Mouse (Mus musculus) macrophage (primary cell): ENCODE measurements around the gene Nell2. TPM values are rescaled to one million over a fixed set of nuclear protein-coding genes. Genes with fewer than 3 reads are reported as not detected.

Source experiments
- H3K27ac ChIP-seq: fragments of 350-480 bp; formaldehyde crosslinking; 2 replicates; pipeline ENCODE4 v1.9.0; 2021
- H3K36me3 ChIP-seq: fragments of 350-480 bp; formaldehyde crosslinking; 2 replicates; pipeline ENCODE4 v1.9.0; 2021; ENCODE audit errors: inconsistent target
- H3K4me3 ChIP-seq: fragments of 350-480 bp; formaldehyde crosslinking; 2 replicates; pipeline ENCODE4 v1.9.0; 2021; ENCODE audit errors: inconsistent target
- H3K79me2 ChIP-seq: fragments of 350-480 bp; formaldehyde crosslinking; 2 replicates; pipeline ENCODE4 v1.9.0; 2021; ENCODE audit errors: inconsistent target
- WGBS: methylation state at CpG from one replicate; pipeline ENCODE4 v1.1.7; 2026; ENCODE audit warnings: inconsistent platforms; ENCODE audit not compliant: missing documents; 5-methylcytosine and 5-hydroxymethylcytosine counted together
- polyA plus RNA-seq: library from polyadenylated mRNA; stranded (reverse); fragments of 250-400 nt; gene quantifications from 3 replicates; pipeline ENCODE4 v1.2.4, GENCODE M21; 2018; ENCODE audit warnings: inconsistent platforms

The Nell2 gene
- polyA plus RNA-seq, 1 experiment from 2014 or later: not detected

DNA sequence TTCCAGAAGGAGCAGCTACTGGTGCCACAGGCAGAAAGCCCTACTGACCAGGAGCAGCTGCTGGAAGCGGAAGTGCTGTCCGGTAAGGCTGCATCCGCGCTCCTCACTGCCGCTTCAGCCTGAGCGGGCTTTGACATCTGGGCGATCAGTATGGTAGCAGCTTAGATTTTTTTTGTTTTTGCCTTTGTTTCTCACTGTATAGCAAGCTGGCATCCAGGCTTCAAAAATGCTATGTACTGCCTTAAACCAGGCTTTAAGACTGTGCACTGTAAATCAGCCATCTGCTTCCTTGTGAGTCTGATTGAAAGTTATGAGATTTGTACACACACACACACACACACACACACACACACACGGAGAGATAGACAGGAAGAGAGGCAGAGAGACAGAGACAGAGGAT is 335.4 kb downstream of the Nell2 start:
- Histone ChIP-seq H3K36me3 (no peaks in the 10 kb centered on the region), H3K27ac (no peak overlapping the region), H3K4me3 (no peak overlapping the region), H3K79me2 (no peaks in the 10 kb centered on the region)
- 92% methylated on average over 8 of the region's 8 CpGs for WGBS

DNA sequence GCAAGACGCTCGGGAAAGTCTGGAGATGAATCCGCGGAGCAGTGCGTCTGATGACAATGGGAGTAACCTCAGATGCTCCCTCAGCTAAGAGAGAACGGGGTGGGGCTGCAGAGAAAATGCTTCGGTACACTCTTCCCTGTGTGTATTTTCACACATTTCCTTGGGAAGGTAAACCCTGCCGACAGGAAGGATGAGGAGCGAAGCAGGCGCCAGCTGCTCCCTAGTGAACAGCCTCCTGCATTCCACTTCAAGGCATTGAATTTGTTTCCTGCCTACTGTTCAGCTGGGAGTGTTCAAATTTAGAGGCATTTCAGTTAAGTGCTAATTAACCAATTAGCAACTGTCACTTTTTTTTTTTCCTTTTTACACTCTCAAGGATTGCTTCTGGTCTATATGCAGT is 342.1 kb downstream of the Nell2 start:
- no peak overlapping the region for H3K4me3 ChIP-seq
- 54% methylated on average over 10 of the region's 10 CpGs for WGBS
- no peaks in the 10 kb centered on the region for H3K36me3 ChIP-seq
- no peak overlapping the region for H3K27ac ChIP-seq
- H3K79me2 ChIP-seq: no peaks in the 10 kb centered on the region

DNA sequence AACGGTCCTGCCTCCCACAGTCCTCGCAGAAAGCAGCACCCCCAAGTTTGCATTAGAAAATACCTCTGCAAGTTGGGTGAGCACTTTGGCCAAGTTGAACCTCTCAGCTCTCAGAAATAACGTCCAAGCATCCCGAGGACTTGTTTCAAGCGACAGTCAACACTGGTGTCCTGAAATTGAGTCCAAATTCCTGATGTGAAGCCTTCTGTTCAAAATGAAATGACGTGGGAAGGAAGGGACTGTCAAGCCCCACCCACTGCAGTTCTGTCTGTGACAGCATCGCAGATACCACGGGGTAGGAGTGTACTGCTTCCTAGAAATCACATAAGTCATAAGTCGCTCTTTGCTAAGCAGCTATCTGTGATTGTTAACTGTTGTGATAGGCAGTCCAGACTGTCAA is 342.9 kb downstream of the Nell2 start:
- Histone ChIP-seq H3K79me2 (no peaks in the 10 kb centered on the region), H3K36me3 (no peaks in the 10 kb centered on the region), H3K4me3 (no peak overlapping the region), H3K27ac (no peak overlapping the region)
- WGBS: 53% methylated on average over 9 of the region's 9 CpGs

DNA sequence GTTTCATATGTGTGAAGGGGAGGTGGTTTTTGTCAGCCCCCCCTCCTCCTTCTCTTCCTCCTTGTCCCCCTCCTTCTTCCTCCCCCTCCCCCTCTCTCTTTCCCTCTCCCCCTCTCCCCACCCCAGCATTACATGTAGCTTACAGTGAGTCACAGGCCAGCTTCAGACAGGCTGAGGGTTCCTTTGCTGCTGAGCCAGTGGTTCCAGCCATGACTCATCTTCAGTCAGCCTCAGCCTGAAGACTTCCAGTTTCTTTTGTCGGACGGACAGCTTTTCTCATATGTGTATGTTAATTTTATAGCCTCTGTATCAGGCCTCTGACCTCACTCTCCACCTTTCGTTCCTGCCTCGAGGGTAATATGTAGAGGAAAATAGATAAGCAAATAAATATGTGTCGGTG is 344.9 kb downstream of the Nell2 start:
- H3K36me3 ChIP-seq: no peaks in the 10 kb centered on the region
- H3K4me3 ChIP-seq: no peak overlapping the region
- 77% methylated on average over 3 of the region's 5 CpGs for WGBS
- H3K79me2 ChIP-seq: no peaks in the 10 kb centered on the region
- H3K27ac ChIP-seq: no peak overlapping the region

DNA sequence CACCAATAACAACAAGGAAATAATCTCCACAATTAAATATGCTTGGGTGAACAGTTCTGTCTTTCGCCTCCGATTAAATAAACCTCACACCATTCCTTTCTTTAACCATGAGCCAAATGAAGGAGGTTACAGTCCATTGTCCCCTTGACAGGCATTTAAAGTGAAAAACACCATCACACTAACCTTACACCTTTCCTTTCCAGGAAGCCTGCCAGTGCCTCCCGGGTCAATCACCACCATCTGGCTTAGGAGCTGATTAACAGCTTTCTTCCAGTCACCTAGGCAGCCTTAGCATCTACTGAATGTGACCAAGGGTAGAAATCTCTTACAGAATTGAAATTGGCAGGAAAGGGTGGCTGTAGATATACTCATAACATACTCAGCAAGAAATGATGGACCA is 371.5 kb downstream of the Nell2 start:
- Histone ChIP-seq H3K4me3 (no peak overlapping the region), H3K36me3 (no peaks in the 10 kb centered on the region), H3K79me2 (no peaks in the 10 kb centered on the region), H3K27ac (no peak overlapping the region)
- WGBS: 61% methylated on average over 3 of the region's 3 CpGs

DNA sequence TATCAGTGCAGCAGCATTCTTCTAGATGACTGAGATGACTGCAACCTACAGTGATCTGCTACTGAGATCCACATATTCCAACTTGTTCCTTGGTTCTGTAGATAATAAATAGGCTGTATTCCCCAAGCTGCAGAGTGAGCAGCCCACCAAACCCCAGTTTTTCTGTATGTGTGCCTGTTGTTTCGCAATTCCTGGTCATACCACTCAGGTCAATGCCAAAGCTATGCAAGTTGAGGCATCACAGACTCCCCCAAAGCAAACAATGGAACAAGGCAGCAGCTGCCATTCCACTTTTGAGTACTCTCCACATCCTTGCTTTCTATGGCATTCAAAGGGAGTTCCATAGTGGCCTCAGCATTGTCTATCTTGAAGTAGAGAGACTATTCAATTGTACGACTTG is 383.2 kb downstream of the Nell2 start:
- Histone ChIP-seq H3K36me3 (no peaks in the 10 kb centered on the region), H3K4me3 (no peak overlapping the region), H3K27ac (no peak overlapping the region), H3K79me2 (no peaks in the 10 kb centered on the region)
- WGBS: 83% methylated on average over 2 of the region's 2 CpGs

DNA sequence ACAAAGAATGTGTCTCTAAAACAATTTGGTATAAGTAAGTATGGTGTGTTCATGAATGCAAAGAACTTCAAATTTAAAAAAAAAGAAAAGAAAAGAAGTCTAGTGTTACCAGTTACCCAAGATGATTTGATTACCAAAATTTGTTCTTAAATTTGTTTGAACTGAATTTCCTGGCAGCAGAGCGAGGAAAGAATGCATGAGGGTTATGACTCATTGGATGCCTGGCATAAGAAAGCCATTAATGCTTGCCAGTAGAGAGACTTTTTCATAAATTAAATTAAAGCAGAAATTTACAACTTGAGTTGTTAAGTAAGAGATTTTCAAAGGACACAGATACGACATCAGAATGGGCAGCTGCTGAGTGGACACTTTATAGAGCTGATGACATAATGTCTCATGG is 384.2 kb downstream of the Nell2 start:
- WGBS: 73% methylated on average over 2 of the region's 2 CpGs
- Histone ChIP-seq H3K79me2 (no peaks in the 10 kb centered on the region), H3K36me3 (no peaks in the 10 kb centered on the region), H3K4me3 (no peak overlapping the region), H3K27ac (no peak overlapping the region)

DNA sequence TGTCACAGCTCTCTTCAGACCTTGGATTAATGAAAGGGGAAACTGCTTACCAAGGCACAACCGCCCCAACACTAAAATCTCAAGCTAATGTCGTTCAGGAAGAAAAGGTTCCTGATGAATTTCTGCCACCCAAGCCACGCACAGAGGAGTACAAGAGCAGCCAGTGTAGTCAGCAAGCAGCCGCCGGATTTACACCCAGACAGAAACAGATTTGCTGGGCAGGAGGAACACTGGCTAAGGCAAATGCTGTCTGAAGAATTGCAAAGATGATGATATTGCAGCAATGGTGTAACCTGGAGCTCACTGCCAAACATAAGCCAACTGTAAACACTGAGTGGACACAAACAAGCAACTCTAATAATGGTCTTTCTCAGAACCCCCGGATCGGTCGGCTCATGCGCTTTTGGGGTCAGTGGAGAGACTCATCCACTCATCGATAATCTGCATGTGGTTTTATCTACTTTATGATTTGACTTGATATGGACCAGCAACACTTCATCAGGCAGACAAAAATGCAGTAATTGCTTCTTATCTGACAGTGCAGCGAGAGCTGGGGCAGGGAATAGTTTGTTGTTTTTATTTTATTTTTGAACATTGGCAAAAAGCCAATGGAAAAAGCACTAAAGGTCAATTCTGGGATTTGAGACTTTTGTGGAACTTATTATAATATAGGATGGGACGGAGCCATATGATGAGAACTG is 389.5 kb downstream of the Nell2 start:
- no peaks in the 10 kb centered on the region for H3K79me2 ChIP-seq
- H3K27ac ChIP-seq: no peak overlapping the region
- no peak overlapping the region for H3K4me3 ChIP-seq
- WGBS: 85% methylated on average over 12 of the region's 12 CpGs
- no peaks in the 10 kb centered on the region for H3K36me3 ChIP-seq

DNA sequence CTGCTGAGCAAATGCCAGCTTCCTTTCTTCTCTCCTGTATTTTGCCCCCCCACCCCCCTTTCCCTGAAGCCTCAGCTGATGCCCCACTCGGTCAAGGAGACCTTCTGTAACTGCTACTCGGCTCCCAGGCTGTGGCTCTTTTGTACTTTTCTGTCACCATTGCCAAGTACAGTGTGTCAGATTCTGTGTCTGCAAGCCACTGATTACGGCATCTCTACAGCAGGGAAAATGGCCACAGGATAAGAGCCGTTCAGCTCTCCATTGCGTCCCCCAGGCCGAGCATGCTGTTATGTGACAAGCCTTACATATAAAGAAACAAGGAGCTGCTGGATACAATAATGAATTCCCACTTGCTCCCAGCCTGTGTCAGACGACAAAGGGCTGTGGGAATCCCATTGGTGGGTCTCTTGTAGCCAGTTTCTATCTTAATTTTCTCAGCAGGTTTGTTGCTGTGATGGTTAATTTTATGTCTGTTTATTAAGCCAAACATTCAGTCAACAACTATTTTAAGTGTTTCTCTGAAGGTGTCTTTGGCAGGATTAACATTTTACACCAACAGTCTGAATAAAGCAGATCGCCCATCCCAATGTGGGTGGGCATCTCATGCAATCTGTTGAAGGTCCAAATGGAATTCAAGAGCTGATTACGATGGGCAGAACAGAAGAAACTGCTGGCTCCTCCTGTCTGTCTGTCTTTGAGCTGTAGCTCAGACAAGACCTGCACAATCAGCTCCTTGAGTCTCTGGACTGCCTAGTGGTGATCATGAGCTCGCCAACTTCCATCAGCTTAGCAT is 391.1 kb downstream of the Nell2 start:
- 85% methylated on average over 9 of the region's 10 CpGs for WGBS

DNA sequence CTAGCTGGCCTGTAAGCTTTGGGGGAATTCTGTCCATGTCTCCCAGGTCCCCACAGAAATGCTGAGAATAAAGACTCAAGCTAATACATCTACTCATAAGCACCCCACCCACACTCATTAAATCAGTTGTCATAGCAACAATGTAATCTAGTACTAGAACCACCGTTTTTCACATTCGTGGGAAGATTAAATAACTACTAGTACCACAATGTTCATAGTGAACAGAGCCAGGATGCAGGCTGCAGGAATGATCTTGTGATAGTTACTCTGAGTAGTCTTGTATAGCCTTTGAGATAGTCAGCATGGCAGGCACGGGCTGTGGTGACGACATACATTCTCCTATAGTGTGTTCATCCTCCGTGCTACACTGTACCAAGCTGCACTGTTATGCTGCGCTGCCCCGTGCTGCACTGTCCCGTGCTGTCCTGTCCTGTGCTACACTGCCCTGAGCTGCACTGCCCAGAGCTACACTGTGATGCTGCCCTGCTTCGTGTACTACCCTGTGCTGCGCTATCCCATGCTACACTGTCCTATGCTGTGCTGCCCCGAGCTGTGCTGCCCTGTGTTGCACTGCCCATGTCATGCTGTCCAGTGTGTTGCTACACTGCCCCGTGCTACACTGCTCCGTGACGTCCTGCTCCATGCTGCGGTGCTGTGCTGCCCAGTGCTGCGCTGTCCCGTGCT is 392.3 kb downstream of the Nell2 start:
- WGBS: 94% methylated on average over 16 of the region's 17 CpGs
- Histone ChIP-seq H3K36me3 (no peaks in the 10 kb centered on the region), H3K4me3 (no peak overlapping the region), H3K79me2 (no peaks in the 10 kb centered on the region), H3K27ac (no peak overlapping the region)

More for the DNA sequence above, 391.1 kb downstream of the Nell2 start:
- Histone ChIP-seq H3K36me3 (no peaks in the 10 kb centered on the region), H3K4me3 (no peak overlapping the region), H3K27ac (no peak overlapping the region), H3K79me2 (no peaks in the 10 kb centered on the region)

DNA sequence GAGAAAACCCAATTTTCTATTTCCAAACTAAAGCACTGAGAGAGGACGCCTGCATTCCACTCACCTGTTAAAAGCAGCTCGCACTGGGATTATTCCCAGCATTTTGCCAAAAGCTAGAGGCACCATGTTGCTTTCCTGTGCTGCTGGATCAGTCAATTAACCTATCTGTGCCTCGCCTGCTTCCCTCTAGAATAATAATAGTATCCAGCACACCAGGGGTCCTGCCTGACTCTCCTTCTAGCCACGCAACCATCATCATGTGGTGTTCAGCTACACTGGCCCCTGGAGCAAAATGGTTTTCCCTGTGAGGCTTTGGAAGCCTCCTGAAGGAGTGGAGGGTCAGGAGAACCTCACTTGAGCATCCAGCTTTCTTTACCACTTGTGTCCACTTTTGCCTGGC is 397.0 kb downstream of the Nell2 start:
- no peak overlapping the region for H3K27ac ChIP-seq
- WGBS: 75% methylated on average over 4 of the region's 4 CpGs
- H3K4me3 ChIP-seq: no peak overlapping the region
- no peaks in the 10 kb centered on the region for H3K36me3 ChIP-seq
- H3K79me2 ChIP-seq: no peaks in the 10 kb centered on the region

DNA sequence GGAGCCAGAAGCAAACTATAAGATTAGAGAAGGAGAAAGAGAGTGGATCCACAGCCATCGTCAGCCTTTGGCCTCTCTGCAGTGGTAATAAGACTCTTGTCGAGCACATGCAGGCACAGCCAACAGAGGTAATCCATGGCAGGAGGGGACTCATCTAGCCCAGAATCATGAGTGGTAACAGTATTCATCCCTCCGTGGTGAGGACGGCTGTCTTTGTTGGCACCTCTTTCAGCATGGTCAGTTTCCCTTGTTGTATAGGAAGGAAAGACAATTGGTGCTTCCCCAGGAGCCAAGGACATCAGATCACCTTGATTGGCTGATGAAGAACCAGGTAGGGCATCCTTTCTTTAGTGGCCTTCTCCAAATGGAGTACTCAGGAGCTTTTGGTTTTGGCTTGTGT is 419.7 kb downstream of the Nell2 start:
- Histone ChIP-seq H3K79me2 (no peaks in the 10 kb centered on the region), H3K4me3 (no peak overlapping the region), H3K27ac (no peak overlapping the region), H3K36me3 (no peaks in the 10 kb centered on the region)
- WGBS: 86% methylated on average over 4 of the region's 4 CpGs

DNA sequence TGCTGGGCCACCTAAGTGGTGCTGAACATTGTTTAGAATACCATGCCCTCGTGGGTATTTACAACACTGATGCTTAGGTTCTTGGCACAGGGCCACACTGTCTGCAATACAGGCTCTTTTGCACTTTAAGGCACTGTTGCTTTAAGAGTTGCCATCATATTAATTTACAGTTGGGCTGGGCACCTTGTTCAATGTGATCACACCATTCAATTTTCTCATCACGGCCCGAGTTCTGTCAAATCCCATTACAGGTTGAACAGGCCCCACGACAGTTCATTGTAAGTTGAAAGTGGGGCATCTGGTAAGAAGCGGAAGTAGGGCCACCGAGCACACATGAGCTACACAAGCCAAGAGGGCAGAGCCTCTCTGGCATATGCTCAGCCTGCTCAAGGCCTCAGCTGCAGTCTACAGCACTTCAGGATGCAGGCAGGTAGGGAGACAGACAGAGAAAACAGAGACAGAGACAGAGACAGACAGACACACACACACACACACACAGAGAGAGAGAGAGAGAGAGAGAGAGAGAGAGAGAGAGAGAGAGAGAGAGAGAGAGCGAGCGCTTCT is 421.0 kb downstream of the Nell2 start:
- WGBS: 72% methylated on average over 7 of the region's 8 CpGs
- Histone ChIP-seq H3K79me2 (no peaks in the 10 kb centered on the region), H3K27ac (no peak overlapping the region), H3K36me3 (no peaks in the 10 kb centered on the region), H3K4me3 (no peak overlapping the region)

DNA sequence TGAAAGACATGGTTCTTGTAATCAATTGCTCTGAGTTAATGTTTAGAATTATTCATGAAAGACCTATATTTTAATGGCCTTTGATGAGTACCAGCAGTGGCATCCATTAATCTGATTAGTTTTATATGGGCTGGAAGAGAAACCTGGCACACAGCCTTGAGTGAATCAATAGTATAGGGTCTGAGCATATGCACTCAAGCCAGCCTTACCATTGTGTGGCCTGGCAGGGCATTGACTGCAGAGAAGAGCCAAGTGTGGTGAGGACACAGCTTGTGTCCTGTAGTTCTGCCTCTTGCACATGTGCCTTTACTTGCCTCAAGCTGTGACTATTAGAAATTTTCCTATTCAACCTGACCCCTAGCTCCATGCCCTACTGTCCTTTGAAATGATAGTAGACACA is 426.8 kb downstream of the Nell2 start:
- H3K79me2 ChIP-seq: no peaks in the 10 kb centered on the region
- no peaks in the 10 kb centered on the region for H3K36me3 ChIP-seq
- no peak overlapping the region for H3K4me3 ChIP-seq
- no peak overlapping the region for H3K27ac ChIP-seq

DNA sequence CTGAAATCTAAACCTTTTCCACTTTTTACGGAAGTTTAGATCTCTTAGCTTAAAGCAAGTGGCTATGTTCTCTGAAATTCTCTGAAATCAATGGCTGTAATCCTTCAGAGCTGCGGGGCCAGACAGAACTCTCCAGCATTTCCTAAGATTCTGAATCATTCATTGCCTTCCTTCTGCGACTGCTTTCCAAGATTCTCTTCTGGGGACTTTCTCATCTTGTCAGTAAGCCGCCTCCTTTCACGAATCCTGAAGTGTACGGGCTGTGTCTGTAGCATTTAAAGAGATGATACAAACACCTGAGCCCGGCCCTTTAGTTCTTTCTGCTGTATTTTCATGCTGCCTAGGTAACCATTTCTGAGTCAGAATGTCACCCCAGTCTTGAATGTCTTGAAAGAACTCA is 428.2 kb downstream of the Nell2 start:
- Histone ChIP-seq H3K27ac (no peak overlapping the region), H3K4me3 (no peak overlapping the region), H3K36me3 (no peaks in the 10 kb centered on the region), H3K79me2 (no peaks in the 10 kb centered on the region)
- WGBS: 92% methylated on average over 7 of the region's 7 CpGs
